Mouse (Mus musculus) olfactory bulb, adult 2 months (tissue): ENCODE measurements at regions not wholly inside any gene's neighbourhood (a gene's known extent, or its start where the extent isn't known, plus 50 kb on each side); places are given as distances from the start of the nearest gene placed in this dataset.

Experiments
- H3K27ac ChIP-seq: fragments of 200-500 bp; 2 replicates; pipeline ENCODE4 v1.5.1; 2012; ENCODE audit warnings: low read depth, low read length; ENCODE audit not compliant: insufficient read depth
- H3K4me1 ChIP-seq: fragments of 200-500 bp; 2 replicates; pipeline ENCODE4 v1.6.1; 2012; ENCODE audit warnings: low read length; ENCODE audit not compliant: control insufficient read depth, insufficient read depth
- H3K4me3 ChIP-seq: fragments of 200-500 bp; 2 replicates; pipeline ENCODE4 v1.5.1; 2012; ENCODE audit warnings: mild to moderate bottlenecking, low read depth, low read length, moderate library complexity; ENCODE audit not compliant: insufficient read depth
- CTCF ChIP-seq: fragments of 200-500 bp; IDR thresholded peaks from 2 replicates; pipeline ENCODE4 v1.5.1; 2012; ENCODE audit warnings: low read depth, mild to moderate bottlenecking, low read length, moderate library complexity; ENCODE audit not compliant: insufficient read depth
- POLR2A ChIP-seq: fragments of 200-500 bp; IDR thresholded peaks from 2 replicates; pipeline ENCODE4 v1.6.1; 2012; ENCODE audit warnings: mild to moderate bottlenecking, low read depth, low read length, moderate library complexity; ENCODE audit not compliant: insufficient read depth
- WGBS: fragments of 180-500 bp; shearing (Covaris S2); methylation state at CpG from one replicate; pipeline ENCODE4 v1.1.7; 2018; 5-methylcytosine and 5-hydroxymethylcytosine counted together

DNA sequence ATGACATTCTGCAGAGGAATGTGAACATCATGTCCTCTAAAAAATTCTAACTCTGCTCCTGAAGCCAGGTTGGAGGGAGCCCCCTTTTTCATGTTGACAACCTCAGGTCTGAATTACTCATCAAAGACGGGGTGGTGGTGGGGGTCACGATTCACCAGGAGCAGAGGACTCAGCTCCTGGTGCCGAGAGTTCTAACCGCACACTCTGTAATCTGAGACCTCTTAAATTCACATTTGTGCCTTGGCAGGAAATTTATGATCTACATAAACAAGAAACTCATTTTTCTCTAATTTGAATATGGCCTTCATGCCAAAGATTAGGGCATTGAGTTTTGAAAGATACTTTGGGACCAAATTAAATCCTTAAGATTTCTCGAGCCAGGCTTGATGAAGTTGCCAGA is 117.2 kb upstream of the Serpine2 start:
- 87% methylated on average over 5 of the region's 5 CpGs for WGBS
- Histone ChIP-seq H3K27ac (no peak overlapping the region), H3K4me3 (no peak overlapping the region), H3K4me1 (no peaks in the 10 kb centered on the region)
- no peak for TF ChIP-seq CTCF
- no peak for TF ChIP-seq POLR2A

DNA sequence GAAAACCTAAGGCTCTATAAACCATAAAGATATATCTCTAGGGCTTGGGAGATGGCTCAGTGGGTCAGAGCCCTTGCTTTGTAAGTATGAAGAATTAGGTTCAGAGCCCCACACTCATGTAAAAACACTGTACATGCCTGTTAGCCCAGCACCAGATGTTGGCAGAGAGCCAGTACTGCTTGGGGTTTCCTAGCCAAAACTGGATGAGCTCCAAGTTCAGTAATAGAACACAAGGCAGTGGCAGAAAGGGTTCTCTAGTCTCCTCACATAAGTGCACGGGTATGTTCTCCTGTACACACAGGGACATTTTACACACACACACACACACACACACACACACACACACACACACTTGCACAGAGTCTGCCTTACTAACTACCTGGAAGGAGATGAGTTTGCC is 95.1 kb upstream of the Serpine2 start:
- WGBS = 0% methylated on average over 1 of the region's 1 CpGs
- Histone ChIP-seq H3K4me3 (no peak overlapping the region), H3K4me1 (no peaks in the 10 kb centered on the region), H3K27ac (no peak overlapping the region)
- TF ChIP-seq POLR2A (no peak), CTCF (no peak)

DNA sequence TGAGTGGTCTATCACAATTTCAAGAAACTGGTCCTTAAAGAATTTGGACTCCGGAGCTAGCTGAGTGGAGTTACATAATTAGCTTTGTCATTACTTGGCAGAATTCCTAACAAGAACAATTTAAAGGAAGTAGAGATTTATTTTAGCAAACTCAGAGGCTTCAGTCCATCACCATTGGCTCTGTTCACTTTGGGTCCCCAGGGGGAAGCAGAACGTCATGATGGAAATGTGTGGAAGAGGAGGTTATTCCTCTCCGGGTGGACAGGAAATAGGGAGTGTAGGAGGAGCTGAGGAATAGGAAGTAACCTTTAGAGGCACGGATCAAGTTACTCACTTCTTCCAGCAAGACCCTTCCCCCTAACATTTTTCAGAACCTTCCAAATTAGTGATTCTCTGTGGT is 83.3 kb upstream of the Serpine2 start:
- no peaks in the 10 kb centered on the region for H3K4me1 ChIP-seq
- TF ChIP-seq CTCF (no peak), POLR2A (no peak)
- no peak overlapping the region for H3K4me3 ChIP-seq
- H3K27ac ChIP-seq = no peak overlapping the region
- WGBS = 63% methylated on average over 4 of the region's 4 CpGs

DNA sequence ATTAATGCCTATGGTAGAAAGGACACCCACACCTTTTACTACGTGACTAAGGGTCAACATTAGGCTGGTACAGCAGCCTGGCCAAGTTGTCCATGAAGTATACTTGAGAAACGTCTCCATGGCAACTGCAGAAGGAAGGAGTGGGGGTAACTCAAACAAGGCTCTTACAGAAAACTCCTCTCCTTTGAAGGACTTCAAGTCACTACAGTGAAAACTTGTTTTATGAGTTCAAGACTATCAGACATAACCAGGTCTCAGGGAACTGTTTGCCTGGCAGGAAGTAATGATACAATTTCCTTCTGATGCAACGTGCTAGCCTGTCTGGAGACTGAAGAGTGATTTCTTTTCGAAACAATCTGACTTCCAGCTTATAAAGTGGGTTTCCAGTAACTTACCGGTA is 71.5 kb upstream of the Serpine2 start:
- Histone ChIP-seq H3K4me1 (no peaks in the 10 kb centered on the region), H3K27ac (no peak overlapping the region), H3K4me3 (no peak overlapping the region)
- TF ChIP-seq POLR2A (no peak), CTCF (no peak)
- 68% methylated on average over 5 of the region's 5 CpGs for WGBS

DNA sequence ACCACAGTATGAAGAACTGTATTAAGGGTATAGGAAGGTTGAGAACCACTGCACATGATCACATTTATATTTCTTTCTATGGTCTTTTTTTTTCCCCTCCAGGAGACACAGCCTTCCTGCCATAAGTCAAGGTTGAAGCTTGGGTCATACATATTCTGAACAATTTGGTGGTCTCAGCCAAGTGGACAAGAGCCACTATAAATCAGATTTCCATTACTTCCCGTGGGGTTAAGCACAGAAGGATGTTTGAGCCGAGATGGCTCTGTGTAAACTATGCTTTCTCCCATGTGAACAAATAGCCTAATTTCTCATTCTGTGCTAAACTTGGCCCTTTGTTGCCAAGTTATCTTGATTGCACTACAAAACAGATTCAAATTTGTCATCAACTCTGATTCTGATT is 66.8 kb upstream of the Serpine2 start:
- H3K4me1 ChIP-seq = no peaks in the 10 kb centered on the region
- 60% methylated on average over 2 of the region's 2 CpGs for WGBS
- H3K4me3 ChIP-seq = no peak overlapping the region
- H3K27ac ChIP-seq = no peak overlapping the region
- TF ChIP-seq POLR2A (no peak), CTCF (no peak)

DNA sequence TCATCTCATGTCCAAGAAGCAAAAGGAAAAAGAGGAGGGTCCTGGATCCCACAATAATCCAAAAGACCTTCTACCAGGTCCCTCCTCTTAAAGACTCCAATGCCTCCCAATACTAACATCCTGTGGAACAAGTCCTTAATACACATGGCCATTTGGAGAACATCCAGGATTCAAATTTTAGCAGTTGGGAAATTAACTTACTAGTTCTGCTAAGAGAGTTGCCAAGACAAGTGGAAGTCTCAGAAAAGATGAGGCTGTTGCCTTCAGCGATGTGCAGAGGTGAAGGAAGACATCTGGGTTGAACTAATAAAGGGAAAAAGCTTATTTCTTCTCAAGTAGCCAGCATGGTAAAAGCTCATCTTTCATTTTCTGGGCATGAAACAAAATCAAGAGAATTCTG is 64.8 kb upstream of the Serpine2 start:
- TF ChIP-seq POLR2A (no peak), CTCF (no peak)
- Histone ChIP-seq H3K4me3 (no peak overlapping the region), H3K4me1 (no peaks in the 10 kb centered on the region), H3K27ac (no peak overlapping the region)
- 74% methylated on average over 1 of the region's 1 CpGs for WGBS

DNA sequence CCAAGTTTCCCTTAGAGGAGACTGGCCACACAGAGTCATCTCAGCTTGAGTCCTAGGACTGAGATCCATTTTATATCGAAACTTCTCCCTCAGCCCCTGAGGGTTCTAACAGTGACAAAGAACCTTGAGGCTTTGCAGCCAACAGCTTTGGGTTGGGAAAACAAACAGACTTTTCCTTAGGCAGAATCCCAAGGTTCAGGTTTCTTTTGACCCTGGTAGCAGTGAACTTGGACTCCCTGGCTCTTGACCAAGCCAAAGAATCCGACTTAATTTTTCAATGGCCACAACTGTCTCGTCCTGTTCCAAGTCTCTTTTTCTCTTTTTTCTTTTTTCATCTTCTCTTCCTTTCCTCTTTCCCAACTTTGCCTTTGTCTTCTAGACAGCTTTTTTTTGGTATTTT is 60.9 kb upstream of the Serpine2 start:
- TF ChIP-seq POLR2A (no peak), CTCF (no peak)
- 65% methylated on average over 3 of the region's 3 CpGs for WGBS
- no peak overlapping the region for H3K4me3 ChIP-seq

DNA sequence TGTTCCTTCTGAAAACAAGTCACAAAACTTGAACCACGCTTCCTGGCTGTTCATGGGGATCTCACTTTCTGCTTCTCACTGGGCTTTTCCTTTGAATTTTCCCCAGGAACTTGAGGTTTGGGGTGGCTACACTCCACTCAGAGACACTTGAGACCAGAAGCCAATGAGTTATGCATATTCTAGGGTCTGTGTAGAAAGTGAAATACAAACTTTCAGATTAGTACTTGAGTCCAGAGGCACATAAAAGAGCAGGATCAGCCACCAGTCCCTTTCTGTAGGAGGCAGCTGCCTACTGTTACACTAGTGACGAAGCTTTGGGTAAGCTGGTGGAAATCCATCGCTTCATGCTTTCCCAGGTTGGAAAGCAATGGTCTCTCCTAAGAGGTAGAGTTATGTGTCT is 60.4 kb upstream of the Serpine2 start:
- Histone ChIP-seq H3K4me1 (no peaks in the 10 kb centered on the region), H3K4me3 (no peak overlapping the region), H3K27ac (no peak overlapping the region)
- WGBS = 85% methylated on average over 3 of the region's 3 CpGs
- TF ChIP-seq CTCF = no peak
- no peak for TF ChIP-seq POLR2A

More for the DNA sequence above, 60.9 kb upstream of the Serpine2 start:
- no peaks in the 10 kb centered on the region for H3K4me1 ChIP-seq
- no peak overlapping the region for H3K27ac ChIP-seq

DNA sequence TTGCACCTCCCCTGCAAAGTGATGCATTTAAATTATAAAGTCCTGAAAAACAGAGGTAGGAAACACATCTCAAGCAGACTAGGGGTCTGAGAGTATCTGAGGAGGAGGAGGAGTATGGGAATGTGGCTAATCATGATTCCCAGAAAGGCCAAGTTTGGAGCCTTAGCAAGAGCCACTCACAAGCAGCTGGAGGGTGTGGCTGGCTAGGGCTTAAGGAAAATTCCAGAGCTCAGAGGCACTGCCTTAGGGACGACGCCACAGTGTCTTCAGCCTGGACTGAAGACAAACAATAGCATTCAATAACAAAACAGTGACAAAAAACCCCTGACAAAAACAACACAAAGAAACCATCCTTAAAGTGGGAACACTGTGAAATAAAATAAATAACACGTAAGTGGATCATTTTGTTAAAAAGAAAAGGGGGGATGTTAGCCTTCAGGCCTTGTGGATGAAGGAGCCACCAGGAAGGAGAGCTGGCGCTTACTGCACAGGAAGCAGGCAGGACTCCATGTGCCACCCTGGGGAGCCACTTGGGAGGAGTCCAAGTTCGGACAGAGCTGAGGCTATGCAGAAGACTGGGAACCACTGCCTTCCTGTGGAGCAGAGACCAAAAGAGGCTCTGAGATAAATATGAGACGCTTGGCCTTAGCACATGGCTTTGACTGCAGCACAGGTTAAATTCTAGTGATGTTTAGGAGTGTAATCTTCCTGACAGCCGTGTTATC is 56.6 kb upstream of the Serpine2 start:
- Histone ChIP-seq H3K27ac (no peak overlapping the region), H3K4me3 (no peak overlapping the region), H3K4me1 (no peaks in the 10 kb centered on the region)
- TF ChIP-seq POLR2A (no peak), CTCF (no peak)
- WGBS = 75% methylated on average over 7 of the region's 7 CpGs
